Mouse (Mus musculus): ENCODE measurements around the gene Ddah2. TPM values are rescaled to one million over a fixed set of nuclear protein-coding genes. Genes with fewer than 3 reads are reported as not detected.
A peak's percentile ranks its signal among the peaks of the same experiment; 100 is the strongest.

The Ddah2 gene
- polyA plus RNA-seq, 1 experiment from 2014 or later = 349 TPM

DNA sequence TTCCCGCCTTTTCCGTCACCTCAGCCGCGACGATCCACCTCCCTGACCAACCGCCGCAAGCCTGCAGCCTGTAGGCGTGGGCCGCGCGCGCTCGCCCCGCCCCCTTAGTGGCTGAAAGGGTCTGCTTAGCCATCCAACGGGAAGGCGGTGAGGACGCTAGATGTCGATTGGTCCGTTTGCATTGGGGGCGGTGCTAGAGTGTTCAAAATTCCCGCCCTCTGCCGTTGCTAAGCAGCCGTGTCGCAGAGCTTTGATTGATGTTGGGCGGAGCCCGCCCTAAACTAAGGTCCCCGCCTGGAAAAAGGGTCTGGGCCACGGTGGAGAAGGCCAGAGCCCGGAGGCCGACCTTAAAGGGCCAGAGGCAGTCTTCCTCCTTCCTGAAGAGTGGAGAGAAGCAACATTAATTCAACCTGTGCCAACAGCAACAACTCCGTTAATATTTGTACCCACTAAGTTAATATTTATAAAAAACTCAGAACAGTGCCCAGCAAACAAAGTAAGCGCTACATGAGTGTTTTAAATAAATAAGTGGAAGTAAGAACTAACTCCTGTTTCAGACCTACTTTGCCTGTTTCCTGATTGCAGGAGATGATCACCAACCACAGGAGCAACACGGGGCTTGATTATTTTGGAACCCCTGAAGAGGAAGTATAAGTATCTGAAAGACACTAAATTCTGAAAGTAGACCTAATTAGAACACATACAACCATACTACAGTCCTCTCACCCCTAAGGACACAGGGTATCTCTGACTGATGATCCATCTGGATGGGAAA is 12.0 kb upstream of the Ddah2 start, which contains the start of gene Msh5:
TSS of gene Msh5 (minus strand) at position 65 of the 775 bp plus-strand sequence.
- Histone ChIP-seq H3K36me3 (no peaks in the 10 kb centered on the region), H3K9me3 (no peaks in the 10 kb centered on the region), H3K4me2 (peak within 1 kb of the TSS; percentile 98), H3K4me3 (peak within 1 kb of the TSS; percentile 63), H3K9ac (peak within 1 kb of the TSS; percentile 71), H3K4me1 (replicated peaks) (peaks cover 27% of the 10 kb centered on the region), H3K27me3 (no peaks in the 10 kb centered on the region), H3K27ac (replicated peaks) (peak within 1 kb of the TSS; percentile 71)
- WGBS = 3% methylated on average over 33 of the region's 33 CpGs
- peak; percentile 98 for ATAC-seq (ENCODE audit: low FRiP score, low read depth)

DNA sequence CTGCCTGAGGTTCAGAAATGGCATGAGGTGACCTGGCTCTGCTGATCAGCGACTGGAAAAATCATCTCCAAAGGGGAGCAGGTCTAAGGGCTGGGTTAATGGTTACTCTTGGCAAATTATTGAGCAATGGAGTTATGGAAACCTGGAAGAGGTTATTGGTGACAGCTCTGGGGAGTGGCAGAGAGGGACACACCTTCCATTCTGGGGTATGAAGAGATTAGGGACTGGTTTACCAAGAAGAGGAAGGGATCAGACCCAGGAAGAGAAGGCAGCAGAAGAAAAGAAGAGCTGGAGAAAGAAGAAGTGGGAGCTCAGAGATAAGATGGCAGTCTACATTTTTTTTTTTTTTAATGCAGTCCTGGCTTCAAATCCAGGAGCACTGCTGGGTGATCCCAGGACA is 11.1 kb upstream of the Ddah2 start:
- peaks cover 34% of the 10 kb centered on the region for H3K4me1 ChIP-seq (replicated peaks)
- H3K36me3 ChIP-seq = no peaks in the 10 kb centered on the region
- peak overlapping the region; percentile 0; the same call in 1 of the 2 replicates for H3K4me2 ChIP-seq
- no peak overlapping the region for H3K4me3 ChIP-seq
- H3K27me3 ChIP-seq = no peaks in the 10 kb centered on the region
- 51% methylated on average over 1 of the region's 1 CpGs for WGBS
- no peaks in the 10 kb centered on the region for H3K9me3 ChIP-seq
- ATAC-seq (ENCODE audit: low FRiP score, low read depth) = no peak
- H3K27ac ChIP-seq (replicated peaks) = no peak overlapping the region
- no peak overlapping the region for H3K9ac ChIP-seq

- 44% methylated on average over 11 of the region's 11 CpGs for WGBS
- Histone ChIP-seq H3K4me3 (no peak overlapping the region), H3K9me3 (no peaks in the 10 kb centered on the region), H3K27ac (replicated peaks) (no peak overlapping the region), H3K27me3 (no peaks in the 10 kb centered on the region), H3K36me3 (no peaks in the 10 kb centered on the region), H3K4me2 (peak overlapping the region; percentile 0; the same call in 1 of the 2 replicates), H3K9ac (no peak overlapping the region), H3K4me1 (replicated peaks) (peaks cover 40% of the 10 kb centered on the region)
- ATAC-seq (ENCODE audit: low FRiP score, low read depth) = no peak
Measured at GRCm38 (mm10) chr17:35048149-35048931, 10.5 kb upstream of the Ddah2 start.

DNA sequence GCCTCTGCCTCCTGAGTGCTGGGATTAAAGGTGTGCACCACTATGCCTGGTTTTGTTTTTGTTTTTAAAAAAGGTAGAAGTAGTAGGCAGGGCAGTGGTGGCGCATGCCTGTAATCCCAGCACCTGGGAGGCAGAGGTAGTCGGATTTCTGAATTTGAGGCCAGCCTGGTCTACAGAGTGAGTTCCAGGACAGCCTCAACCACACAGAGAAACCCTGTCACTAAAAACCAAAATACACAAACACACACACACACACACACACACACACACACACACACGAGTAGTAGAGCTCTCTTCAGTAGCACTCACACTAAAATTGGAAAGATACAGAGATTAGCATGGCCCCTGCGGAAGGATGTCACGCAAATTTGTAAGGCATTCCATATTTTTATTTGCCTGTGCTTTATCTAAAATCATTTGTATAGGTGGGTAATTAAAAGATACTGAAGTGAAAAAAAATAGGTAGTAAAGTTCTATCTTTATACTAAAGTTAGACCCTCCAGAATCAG is 9.8 kb upstream of the Ddah2 start:
- Histone ChIP-seq H3K4me2 (peak overlapping the region; percentile 60), H3K4me1 (replicated peaks) (peaks cover 41% of the 10 kb centered on the region), H3K4me3 (no peak overlapping the region), H3K27me3 (no peaks in the 10 kb centered on the region), H3K27ac (replicated peaks) (0 out of 2 replicates have a peak overlapping the region, but pooled peaks have one; percentile 83), H3K36me3 (0 out of 2 replicates have a peak, but pooled peaks cover 1% of the 10 kb centered on the region), H3K9me3 (no peaks in the 10 kb centered on the region), H3K9ac (no peak overlapping the region)
- 82% methylated on average over 5 of the region's 5 CpGs for WGBS
- no peak for ATAC-seq (ENCODE audit: low FRiP score, low read depth)

- ATAC-seq (ENCODE audit: low FRiP score, low read depth) = no peak
- peak within 1 kb of the TSS; percentile 83 for H3K27ac ChIP-seq (replicated peaks)
Measured at GRCm38 (mm10) chr17:35049561-35050016, 9.2 kb upstream of the Ddah2 start, which contains the start of gene Clic1. Gene Clic1 (plus strand): TSS chr17:35049966.

GRCm38 (mm10) chr17:35050126-35050750 is 8.6 kb upstream of the Ddah2 start:
- Histone ChIP-seq H3K9ac (peak overlapping the region; percentile 38), H3K36me3 (0 out of 2 replicates have a peak, but pooled peaks cover 5% of the 10 kb centered on the region), H3K4me3 (peak overlapping the region; percentile 36), H3K9me3 (no peaks in the 10 kb centered on the region), H3K27me3 (no peaks in the 10 kb centered on the region), H3K4me2 (peak overlapping the region; percentile 60), H3K4me1 (replicated peaks) (peaks cover 41% of the 10 kb centered on the region), H3K27ac (replicated peaks) (peak overlapping the region; percentile 83)
- WGBS = 1% methylated on average over 27 of the region's 27 CpGs
- ATAC-seq (ENCODE audit: low FRiP score, low read depth) = no peak

More at GRCm38 (mm10) chr17:35049561-35050016, 9.2 kb upstream of the Ddah2 start, which contains the start of gene Clic1:
- Histone ChIP-seq H3K27me3 (no peaks in the 10 kb centered on the region), H3K9ac (peak within 1 kb of the TSS; percentile 38), H3K36me3 (0 out of 2 replicates have a peak, but pooled peaks cover 5% of the 10 kb centered on the region), H3K4me3 (peak within 1 kb of the TSS; percentile 36), H3K9me3 (no peaks in the 10 kb centered on the region), H3K4me1 (replicated peaks) (peaks cover 41% of the 10 kb centered on the region), H3K4me2 (peak within 1 kb of the TSS; percentile 60)
- 5% methylated on average over 11 of the region's 11 CpGs for WGBS

DNA sequence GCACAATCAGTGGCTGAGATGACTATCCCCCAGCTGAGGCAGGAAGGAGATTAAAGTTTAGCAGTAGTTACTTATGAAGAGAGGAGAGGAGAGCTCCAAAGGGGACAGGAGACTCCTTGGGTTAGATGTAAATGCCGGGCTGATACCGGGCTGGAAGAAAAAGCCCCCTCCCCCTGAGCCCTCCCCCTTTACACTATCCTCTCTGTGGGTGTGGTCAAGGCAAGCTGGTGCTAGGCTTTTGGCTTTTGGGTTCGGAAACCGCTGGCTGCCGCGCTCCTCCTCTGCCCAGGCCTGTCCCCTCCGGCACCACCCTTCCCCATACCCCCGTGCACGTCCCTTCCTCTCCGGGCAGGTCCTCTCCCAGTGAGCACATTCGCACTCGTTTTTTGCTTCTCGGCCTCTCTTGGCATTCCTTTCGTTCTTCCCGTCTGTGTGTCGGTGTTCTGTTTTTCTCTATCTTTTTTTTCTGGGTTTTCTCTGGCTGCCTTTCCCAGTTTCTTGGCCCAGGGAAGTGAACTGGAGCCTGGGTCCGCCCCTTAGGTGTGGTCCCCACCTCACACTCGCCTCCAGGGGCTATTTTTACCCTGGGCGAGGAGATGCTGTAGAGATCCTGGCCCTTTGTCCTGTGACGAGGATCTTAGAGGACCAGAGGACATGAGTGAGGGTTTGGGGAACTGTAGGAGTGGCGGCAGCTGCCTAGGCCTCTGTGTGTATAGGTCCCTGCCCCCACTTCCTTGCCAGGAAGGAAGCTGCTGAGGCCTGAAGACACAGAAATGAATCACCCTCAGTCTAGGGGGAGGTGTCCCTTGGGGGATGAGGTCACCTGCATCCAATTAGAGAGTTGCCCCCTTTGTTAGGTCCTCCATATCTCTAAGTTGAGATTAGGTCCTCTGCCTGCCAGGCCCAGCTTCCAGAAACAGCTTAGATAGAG is 7.4 kb upstream of the Ddah2 start:
- no peak for ATAC-seq (ENCODE audit: low FRiP score, low read depth)
- whole genome bisulfite sequencing = 5% methylated on average over 21 of the region's 21 CpGs

DNA sequence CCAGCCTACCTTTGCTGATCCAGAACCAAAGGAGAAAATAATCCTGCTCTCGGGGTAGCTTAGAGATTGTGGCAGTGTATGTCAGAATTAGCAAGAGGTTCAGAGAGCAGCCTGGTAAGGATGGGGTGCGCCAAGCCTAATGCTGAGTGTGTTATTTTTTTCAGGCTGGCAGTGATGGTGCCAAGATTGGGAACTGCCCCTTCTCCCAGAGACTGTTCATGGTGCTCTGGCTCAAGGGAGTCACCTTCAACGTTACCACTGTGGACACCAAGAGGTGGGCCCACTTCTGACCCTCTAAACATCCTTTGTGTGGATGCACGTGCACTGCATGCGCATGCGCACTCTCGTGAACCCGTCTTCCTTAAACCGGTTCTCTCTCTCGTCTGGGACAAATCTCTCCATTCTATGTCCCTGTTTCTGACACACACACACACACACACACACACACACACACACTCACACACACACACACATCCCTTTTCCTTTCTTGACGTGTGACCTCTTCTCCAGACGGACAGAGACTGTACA is 6.5 kb upstream of the Ddah2 start:
- Histone ChIP-seq H3K9ac (no peak overlapping the region), H3K36me3 (0 out of 2 replicates have a peak, but pooled peaks cover 5% of the 10 kb centered on the region), H3K9me3 (no peaks in the 10 kb centered on the region), H3K4me2 (peak overlapping the region; percentile 60), H3K4me1 (replicated peaks) (peaks cover 35% of the 10 kb centered on the region), H3K27ac (replicated peaks) (peak overlapping the region; percentile 79), H3K4me3 (peak overlapping the region; percentile 36; the same call in 1 of the 2 replicates), H3K27me3 (no peaks in the 10 kb centered on the region)
- ATAC-seq (ENCODE audit: low FRiP score, low read depth) = no peak
- 80% methylated on average over 12 of the region's 12 CpGs for whole genome bisulfite sequencing

More for the DNA sequence above, 7.4 kb upstream of the Ddah2 start:
- 0 out of 2 replicates have a peak, but pooled peaks cover 5% of the 10 kb centered on the region for H3K36me3 ChIP-seq
- peak overlapping the region; percentile 38 for H3K9ac ChIP-seq
- H3K9me3 ChIP-seq = no peaks in the 10 kb centered on the region
- H3K27me3 ChIP-seq = no peaks in the 10 kb centered on the region
- peaks cover 35% of the 10 kb centered on the region for H3K4me1 ChIP-seq (replicated peaks)
- peak overlapping the region; percentile 60 for H3K4me2 ChIP-seq
- H3K4me3 ChIP-seq = peak overlapping the region; percentile 36
- peak overlapping the region; percentile 79 for H3K27ac ChIP-seq (replicated peaks)

GRCm38 (mm10) chr17:35055691-35056495 is 2.9 kb upstream of the Ddah2 start:
- H3K9ac ChIP-seq = no peak overlapping the region
- H3K9me3 ChIP-seq = no peaks in the 10 kb centered on the region
- peaks cover 40% of the 10 kb centered on the region for H3K4me1 ChIP-seq (replicated peaks)
- H3K4me3 ChIP-seq = no peak overlapping the region
- H3K4me2 ChIP-seq = no peak overlapping the region
- WGBS = 93% methylated on average over 7 of the region's 7 CpGs
- no peak for ATAC-seq (ENCODE audit: low FRiP score, low read depth)
- H3K36me3 ChIP-seq = peaks cover 6% of the 10 kb centered on the region; the same call in 1 of the 2 replicates
- H3K27ac ChIP-seq (replicated peaks) = no peak overlapping the region
- no peaks in the 10 kb centered on the region for H3K27me3 ChIP-seq

- H3K36me3 ChIP-seq = peaks cover 13% of the 10 kb centered on the region; the same call in 1 of the 2 replicates
- H3K27ac ChIP-seq (replicated peaks) = no peak overlapping the region
- H3K9ac ChIP-seq = no peak overlapping the region
- H3K27me3 ChIP-seq = no peaks in the 10 kb centered on the region
- no peaks in the 10 kb centered on the region for H3K9me3 ChIP-seq
- ATAC-seq (ENCODE audit: low FRiP score, low read depth) = no peak
- no peak overlapping the region for H3K4me2 ChIP-seq
- H3K4me1 ChIP-seq (replicated peaks) = peaks cover 37% of the 10 kb centered on the region
- no peak overlapping the region for H3K4me3 ChIP-seq
- 74% methylated on average over 3 of the region's 3 CpGs for WGBS
Measured at GRCm38 (mm10) chr17:35057090-35057489, 1.7 kb upstream of the Ddah2 start.

All from hindbrain, embryonic 15.5 days (tissue).